Mouse (Mus musculus): ENCODE data around the gene Rbfox2. TPM values are rescaled to one million over a fixed set of nuclear protein-coding genes. Genes with fewer than 3 reads are reported as not detected.

Gene Rbfox2
- total and polyA plus RNA-seq, 3 experiments = 0.89 TPM; not detected in 2

GRCm38 (mm10) chr15:77144960-77145359 is 161.8 kb downstream of the Rbfox2 start:
- dilution Hi-C loops (cut with MboI; ENCODE audit: extremely low pct_ligation_motif_present, extremely low pct_unique_long_range_greater_than_20kb, low sequenced_read_pairs) = no loop called here
- H3K9me3 ChIP-seq (replicated peaks; ENCODE audit: low read length) = no peaks in the 10 kb centered on the region
- H3K4me1 ChIP-seq (ENCODE audit: control insufficient read depth in 1 of 2, insufficient read depth in 2 of 2) = peaks cover 0 to 2% of the 10 kb centered on the region in 2 experiments; a peak in 1 of 4 replicates
- H3K79me2 ChIP-seq (replicated peaks; ENCODE audit: control insufficient read depth, extremely low read depth, insufficient read depth, poor library complexity, severe bottlenecking) = no peaks in the 10 kb centered on the region
- H3K36me3 ChIP-seq (replicated peaks in 1 of 2; ENCODE audit: control insufficient read depth in 1 of 2, insufficient read depth in 1 of 2, low read length in 1 of 2) = no peaks in the 10 kb centered on the region
- H3K4me2 ChIP-seq (ENCODE audit: insufficient read depth, low read depth, poor library complexity, severe bottlenecking) = no peak overlapping the region
- H3K9ac ChIP-seq (ENCODE audit: insufficient read depth, low read depth) = no peak overlapping the region
- H3K4me3 ChIP-seq (replicated peaks in 1 of 3; ENCODE audit: low read depth in 2 of 3, low read length in 2 of 3, poor library complexity in 1 of 3) = no peak overlapping the region
- in situ Hi-C loops (cut with MboI; ENCODE audit: low pct_ligation_motif_present, low pct_unique_long_range_greater_than_20kb, low sequenced_read_pairs) = no loop called here
- no peak overlapping the region for H3K27ac ChIP-seq (ENCODE audit: insufficient read depth, low read depth)
- H3K27me3 ChIP-seq (replicated peaks) = peaks cover 96% of the 10 kb centered on the region
- DNase-seq (ENCODE audit: extremely low read depth) = no peak
- TF ChIP-seq ZMIZ1 (IDR thresholded peaks at IDR 0.05; ENCODE audit: low read depth, low read length) = no peak
- TF ChIP-seq POLR2A (IDR thresholded peaks at IDR 0.05; ENCODE audit: low read depth, low read length) = no peak
- no peak for TF ChIP-seq HCFC1 (IDR thresholded peaks at IDR 0.05; ENCODE audit: low read depth, low read length)
- no peak for TF ChIP-seq EP300 (IDR thresholded peaks at IDR 0.05; ENCODE audit: low read length)
- no peak for TF ChIP-seq KAT2A (IDR thresholded peaks at IDR 0.05; ENCODE audit: insufficient replicate concordance, low read length)
- no peak for TF ChIP-seq JUN (IDR thresholded peaks at IDR 0.05; ENCODE audit: insufficient read depth, low read depth, low read length)
- no peak for TF ChIP-seq MAZ (IDR thresholded peaks at IDR 0.05; ENCODE audit: low read depth, low read length)
- TF ChIP-seq ZKSCAN1 (IDR thresholded peaks at IDR 0.05; ENCODE audit: borderline replicate concordance, low read depth, low read length) = no peak
- TF ChIP-seq IRF4 (IDR thresholded peaks at IDR 0.05; ENCODE audit: low read depth, low read length) = no peak
- TF ChIP-seq MYC (IDR thresholded peaks at IDR 0.05; ENCODE audit: low read depth, low read length) = no peak
- TF ChIP-seq POLR2AphosphoS2 (IDR thresholded peaks at IDR 0.05; ENCODE audit: low read depth, low read length) = no peak
- no peak for TF ChIP-seq NRF1 (IDR thresholded peaks at IDR 0.05; ENCODE audit: low read depth, low read length)
- TF ChIP-seq CHD1 (IDR thresholded peaks at IDR 0.05; ENCODE audit: low read depth, low read length) = no peak

- Histone ChIP-seq H3K27ac (ENCODE audit: insufficient read depth, low read depth) (no peak overlapping the region), H3K9ac (ENCODE audit: insufficient read depth, low read depth) (no peak overlapping the region), H3K4me2 (ENCODE audit: insufficient read depth, low read depth, poor library complexity, severe bottlenecking) (no peak overlapping the region), H3K79me2 (replicated peaks; ENCODE audit: control insufficient read depth, extremely low read depth, insufficient read depth, poor library complexity, severe bottlenecking) (no peaks in the 10 kb centered on the region), H3K4me1 (ENCODE audit: control insufficient read depth in 1 of 2, insufficient read depth in 2 of 2) (no peaks in the 10 kb centered on the region), H3K36me3 (replicated peaks in 1 of 2; ENCODE audit: control insufficient read depth in 1 of 2, insufficient read depth in 1 of 2, low read length in 1 of 2) (no peaks in the 10 kb centered on the region), H3K9me3 (replicated peaks; ENCODE audit: low read length) (no peaks in the 10 kb centered on the region), H3K4me3 (replicated peaks in 1 of 3; ENCODE audit: low read depth in 2 of 3, low read length in 2 of 3, poor library complexity in 1 of 3) (no peak overlapping the region), H3K27me3 (replicated peaks) (peaks cover 95% of the 10 kb centered on the region)
- dilution Hi-C loops (cut with MboI; ENCODE audit: extremely low pct_ligation_motif_present, extremely low pct_unique_long_range_greater_than_20kb, low sequenced_read_pairs) = no loop called here
- TF ChIP-seq HCFC1 (IDR thresholded peaks at IDR 0.05; ENCODE audit: low read depth, low read length) (no peak), MAZ (IDR thresholded peaks at IDR 0.05; ENCODE audit: low read depth, low read length) (no peak), SMC3 (IDR thresholded peaks at IDR 0.05; ENCODE audit: low read depth, low read length) (no peak), CHD1 (IDR thresholded peaks at IDR 0.05; ENCODE audit: low read depth, low read length) (no peak), TBP (conservative IDR thresholded peaks at IDR 0.05; ENCODE audit: low read depth, low read length) (no peak), ETS1 (conservative IDR thresholded peaks at IDR 0.05; ENCODE audit: low read depth, low read length) (no peak), USF1 (IDR thresholded peaks at IDR 0.05; ENCODE audit: low read depth, low read length) (no peak), IRF4 (IDR thresholded peaks at IDR 0.05; ENCODE audit: low read depth, low read length) (no peak), ZNF384 (IDR thresholded peaks at IDR 0.05; ENCODE audit: low read depth, low read length) (no peak)
- DNase-seq (ENCODE audit: extremely low read depth) = no peak
- in situ Hi-C loops (cut with MboI; ENCODE audit: low pct_ligation_motif_present, low pct_unique_long_range_greater_than_20kb, low sequenced_read_pairs) = no loop called here
These were observed 164.0 kb downstream of the Rbfox2 start for GRCm38 (mm10) chr15:77142787-77143186.
